Mouse (Mus musculus): ENCODE measurements around the gene Ablim2.

DNA sequence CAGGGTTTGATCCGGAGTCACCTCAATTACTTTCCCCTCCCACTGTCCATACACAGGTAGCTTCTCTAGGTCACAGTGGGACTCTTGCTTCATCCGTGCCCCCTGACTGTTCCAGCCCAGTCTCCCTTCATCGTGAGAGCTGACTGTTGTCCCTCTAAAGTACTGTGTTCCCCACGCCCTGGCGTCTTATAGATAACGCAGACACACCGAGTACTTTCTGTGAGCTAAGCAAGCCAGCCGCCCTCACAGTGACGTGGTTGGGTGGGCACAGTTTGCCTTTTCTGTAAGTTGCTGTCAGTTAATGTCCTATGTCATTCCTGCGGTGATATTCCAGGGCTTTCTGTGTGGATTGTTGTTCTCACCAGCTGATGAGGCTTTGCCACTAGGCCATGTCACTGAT, 175.4 kb downstream of the Ablim2 start:
- TF ChIP-seq CTCF (IDR thresholded peaks at IDR 0.05; ENCODE audit: insufficient read depth, low read depth, low read length) (no peak), POLR2A (IDR thresholded peaks at IDR 0.05; ENCODE audit: insufficient read depth, low read depth, low read length) (no peak)
